Mouse (Mus musculus) gastrocnemius, postnatal 14 days (tissue): ENCODE measurements around the gene Cnot3. TPM values are rescaled to one million over a fixed set of nuclear protein-coding genes. Genes with fewer than 3 reads are reported as not detected.
A peak's percentile ranks its signal among the peaks of the same experiment; 100 is the strongest.
"Not testable (repeated sequence)": the region's sequence is repeated elsewhere in the genome, so short reads cannot be mapped to it uniquely, and the experiment has no call there.

ENCODE experiments used
- DNase-seq: peaks from one replicate; pipeline ENCODE4 v3.0.0; 2021; ENCODE audit warnings: mixed read lengths
- intact Hi-C: fragments of 180-260 bp; cut with DNase I; formaldehyde crosslinking; loops from one replicate; pipeline ENCODE4 v1.15.1; 2025; ENCODE audit warnings: low total_unique reads
- total RNA-seq, 2 experiments: library from RNA; stranded (reverse); gene quantifications; 2 replicates each; pipeline ENCODE4 v1.2.3; 2021

Gene Cnot3
- total RNA-seq, 2 experiments from 2014 or later = 18.0 to 22.3 TPM

DNA sequence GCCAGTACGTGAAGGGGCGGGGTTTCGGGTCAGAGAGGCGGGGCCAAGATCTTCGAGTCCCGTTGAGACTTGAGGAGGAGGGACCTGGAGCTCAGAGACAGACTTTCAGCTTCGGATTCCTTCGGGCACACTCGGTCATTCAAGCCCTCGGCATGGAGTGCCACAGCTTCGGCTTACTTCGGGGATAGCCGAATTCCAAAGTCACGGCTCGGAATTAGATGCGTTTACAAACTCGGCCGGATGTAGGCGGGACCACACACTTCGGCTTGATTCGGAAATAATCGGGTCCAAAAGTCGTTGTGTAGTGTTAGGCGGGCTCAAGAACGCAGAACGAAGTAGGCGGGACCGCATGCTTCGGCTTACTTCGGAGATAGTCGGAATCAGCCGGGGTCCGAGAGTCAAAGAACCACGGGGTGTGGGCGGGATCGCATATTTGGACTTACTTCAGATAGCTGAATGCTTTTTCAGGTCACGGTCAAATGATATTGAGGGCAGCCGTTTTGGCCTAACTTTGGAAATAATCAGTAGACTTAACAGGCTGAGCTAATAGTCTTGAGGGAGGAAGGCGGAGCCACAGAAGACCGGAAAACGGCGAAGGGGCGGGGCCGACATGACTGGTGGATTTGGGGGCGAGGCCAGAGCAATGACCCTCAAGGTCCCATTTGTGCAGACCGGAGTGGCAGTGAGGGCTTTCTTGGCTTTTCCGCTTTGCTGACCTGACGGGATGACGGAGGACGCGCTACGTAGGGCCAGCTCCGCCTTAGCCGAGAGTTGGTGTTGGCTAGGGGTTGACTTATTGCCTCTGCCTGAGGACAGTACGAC is 48.1 kb downstream of the Cnot3 start, which contains the start of gene Mboat7:
Mboat7 (minus strand) TSS at position 537 of the 822 bp plus-strand sequence.
- intact Hi-C loops = no loop called here

DNA sequence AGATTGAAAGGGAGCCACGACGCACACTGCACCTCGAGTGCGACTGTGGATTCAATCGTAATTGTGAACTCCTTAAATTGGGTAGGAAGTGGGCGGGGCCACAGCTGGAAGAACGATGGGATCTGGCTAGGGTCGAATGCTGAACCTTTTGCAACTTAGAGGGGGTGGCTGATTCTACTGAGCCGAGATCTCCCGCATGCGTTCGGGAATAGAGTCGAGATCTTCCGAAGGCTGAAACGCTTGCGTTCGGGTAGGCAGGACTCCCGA is 48.7 kb downstream of the Cnot3 start:
- no peak for DNase-seq
- intact Hi-C loops = no loop called here

More for the DNA sequence above, 48.1 kb downstream of the Cnot3 start, which contains the start of gene Mboat7:
- DNase-seq = peak; percentile 95

GRCm38 (mm10) chr7:3694076-3694948 is 49.2 kb downstream of the Cnot3 start:
- intact Hi-C loops = no loop called here

GRCm38 (mm10) chr7:3694949-3695305 is 49.9 kb downstream of the Cnot3 start:
- intact Hi-C loops, DNase-seq: not testable (repeated sequence)

More at GRCm38 (mm10) chr7:3694076-3694948, 49.2 kb downstream of the Cnot3 start:
- DNase-seq = peak; percentile 73

- intact Hi-C loops = no loop called here
- no peak for DNase-seq
Observed at GRCm38 (mm10) chr7:3698471-3698870, 53.4 kb downstream of the Cnot3 start.

DNA sequence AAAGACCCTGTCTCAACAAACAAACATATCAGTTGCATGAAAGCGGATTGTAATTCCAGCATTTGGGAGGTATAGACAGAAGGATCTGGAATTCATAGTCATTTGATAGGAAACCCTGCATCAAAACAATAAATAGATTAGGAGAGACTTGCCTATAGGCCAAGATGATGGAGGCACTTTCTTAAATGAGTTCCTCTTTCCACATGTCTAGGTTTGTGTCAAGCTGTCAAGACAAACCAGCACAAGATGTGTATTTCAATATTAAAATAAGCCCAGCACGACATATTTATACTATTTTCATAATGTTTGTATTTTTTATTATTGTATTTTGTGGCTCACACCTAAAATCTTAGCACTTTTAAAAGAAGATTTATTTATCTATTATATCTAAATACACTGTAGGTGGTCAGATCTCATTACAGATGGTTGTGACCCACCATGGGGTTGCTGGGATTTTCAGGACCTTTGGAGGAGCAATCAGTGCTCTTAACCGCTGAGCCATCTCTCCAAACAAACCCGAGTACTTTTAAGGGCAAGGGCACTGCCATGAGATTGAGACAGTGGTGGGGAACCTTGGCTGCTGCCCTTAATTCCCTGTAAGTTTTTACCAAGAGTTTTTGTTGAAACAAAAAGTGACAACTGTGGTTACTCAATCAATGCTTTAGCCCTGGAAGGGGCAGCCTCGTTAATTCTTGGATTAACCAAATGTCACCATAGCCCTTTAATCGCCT is 58.2 kb downstream of the Cnot3 start:
- no peak for DNase-seq
- intact Hi-C loops = no loop called here

DNA sequence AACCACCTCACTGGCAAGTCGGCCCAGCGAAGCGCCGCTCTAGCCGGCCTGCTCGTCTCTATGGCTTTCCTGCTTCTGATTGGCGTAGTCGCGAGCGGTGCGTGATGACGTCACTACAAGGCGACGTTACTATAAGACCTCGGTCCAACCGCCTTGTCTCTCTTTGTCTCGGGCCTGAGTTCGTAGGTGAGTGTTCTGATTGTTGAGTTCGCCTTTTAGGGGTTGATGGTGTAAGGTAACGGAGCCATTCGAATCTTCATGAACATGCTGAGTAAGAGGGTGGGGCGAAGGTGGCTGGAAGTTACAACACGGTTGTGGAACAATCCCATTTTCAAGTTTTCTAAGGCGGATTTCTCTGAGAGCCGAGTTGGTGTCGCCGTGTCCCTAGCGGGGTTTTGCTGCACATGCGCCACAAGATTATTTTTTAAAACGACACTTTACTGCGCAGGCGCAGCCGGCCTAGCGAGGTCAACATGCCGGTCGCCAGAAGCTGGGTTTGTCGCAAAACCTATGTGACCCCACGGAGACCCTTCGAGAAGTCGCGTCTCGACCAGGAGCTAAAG is 58.9 kb downstream of the Cnot3 start, which contains the start of gene Rps9:
Rps9 (plus strand) TSS at position 115 of the 563 bp plus-strand sequence.
- peak; percentile 94 for DNase-seq
- intact Hi-C loops = no loop called here

DNA sequence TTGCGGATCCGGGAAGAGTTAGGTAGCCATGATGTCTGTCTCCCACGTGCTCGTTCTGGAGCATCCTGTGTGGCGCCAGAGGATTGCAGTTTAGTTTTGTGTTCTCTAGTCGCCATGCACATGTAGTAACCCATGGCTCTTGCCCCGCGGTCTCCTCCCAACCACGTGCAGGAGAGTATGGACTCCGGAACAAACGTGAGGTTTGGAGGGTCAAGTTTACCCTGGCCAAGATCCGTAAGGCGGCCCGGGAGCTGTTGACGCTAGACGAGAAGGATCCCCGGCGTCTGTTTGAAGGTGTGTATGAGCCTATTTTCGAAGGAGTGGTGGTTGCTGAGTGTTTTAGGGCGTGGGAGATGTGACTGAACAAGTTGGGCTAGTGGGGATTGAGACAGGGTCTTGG is 59.4 kb downstream of the Cnot3 start:
- intact Hi-C loops = no loop called here

GRCm38 (mm10) chr7:3705461-3705860 is 60.4 kb downstream of the Cnot3 start:
- DNase-seq, intact Hi-C loops: not testable (repeated sequence)

More for the DNA sequence above, 59.4 kb downstream of the Cnot3 start:
- no peak for DNase-seq

DNA sequence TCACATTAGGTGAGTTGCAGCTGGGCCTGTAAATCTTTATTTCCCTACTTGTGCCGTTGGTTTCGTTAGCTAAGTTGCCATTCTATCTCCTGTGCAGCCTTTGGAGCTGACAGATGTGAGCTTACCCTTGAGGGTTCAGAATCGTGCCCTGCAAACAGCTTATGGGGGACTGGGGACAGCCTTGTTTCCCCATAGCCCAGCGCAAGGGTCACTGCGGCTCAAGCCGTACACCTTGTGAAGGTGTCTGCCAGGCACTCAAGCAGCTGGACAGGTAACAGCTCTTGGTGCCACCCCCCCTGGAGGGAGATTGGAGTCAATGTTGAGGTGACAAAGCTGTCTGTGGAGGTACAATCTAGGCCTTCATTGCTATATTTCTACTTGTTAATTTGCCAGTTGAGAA is 60.8 kb downstream of the Cnot3 start:
- intact Hi-C loops = no loop called here
- no peak for DNase-seq

DNA sequence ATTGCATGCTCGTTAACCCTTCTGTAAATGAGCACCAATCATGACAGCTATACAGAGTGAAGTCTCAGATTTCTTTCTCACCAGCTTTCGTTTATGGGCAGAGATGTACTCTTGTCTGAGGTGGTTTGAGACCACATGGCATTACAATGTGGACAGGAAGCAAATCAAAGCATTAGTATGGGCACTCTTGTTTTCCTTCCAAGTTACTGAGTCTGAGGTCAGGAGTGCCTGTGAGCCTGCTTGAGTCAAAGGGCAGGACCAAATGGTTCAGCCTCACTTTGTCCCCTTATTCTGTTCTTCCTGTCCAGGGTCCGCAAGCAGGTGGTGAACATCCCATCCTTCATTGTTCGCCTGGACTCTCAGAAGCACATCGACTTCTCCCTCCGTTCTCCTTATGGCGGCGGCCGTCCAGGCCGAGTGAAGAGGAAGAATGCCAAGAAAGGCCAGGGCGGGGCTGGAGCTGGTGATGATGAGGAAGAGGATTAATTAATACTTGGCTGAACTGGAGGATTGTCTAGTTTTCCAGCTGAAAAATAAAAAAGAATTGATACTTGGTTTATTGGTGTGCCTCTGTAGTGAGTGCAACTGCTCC is 61.4 kb downstream of the Cnot3 start:
- DNase-seq = no peak
- intact Hi-C loops = no loop called here

DNA sequence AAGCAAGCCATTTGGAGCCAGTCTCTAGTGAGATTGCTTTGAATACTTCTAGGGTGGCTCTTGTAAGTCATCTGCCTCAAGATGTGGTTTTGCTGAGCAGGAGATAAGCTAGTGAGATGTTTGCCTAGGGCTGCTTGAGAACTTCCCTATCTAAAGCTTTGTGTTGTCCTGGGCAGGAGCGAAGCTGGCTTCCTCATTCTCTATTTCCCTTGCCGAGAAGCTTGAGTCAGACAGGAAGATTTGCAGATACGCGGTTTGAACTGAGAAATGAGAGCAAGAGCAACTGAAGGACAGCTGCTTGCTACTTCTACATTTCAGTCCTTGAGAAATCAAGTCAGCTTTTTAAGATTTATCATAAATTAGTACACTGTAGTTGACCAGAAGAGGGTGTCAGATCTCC is 62.0 kb downstream of the Cnot3 start:
- intact Hi-C loops = no loop called here
- DNase-seq = no peak

DNA sequence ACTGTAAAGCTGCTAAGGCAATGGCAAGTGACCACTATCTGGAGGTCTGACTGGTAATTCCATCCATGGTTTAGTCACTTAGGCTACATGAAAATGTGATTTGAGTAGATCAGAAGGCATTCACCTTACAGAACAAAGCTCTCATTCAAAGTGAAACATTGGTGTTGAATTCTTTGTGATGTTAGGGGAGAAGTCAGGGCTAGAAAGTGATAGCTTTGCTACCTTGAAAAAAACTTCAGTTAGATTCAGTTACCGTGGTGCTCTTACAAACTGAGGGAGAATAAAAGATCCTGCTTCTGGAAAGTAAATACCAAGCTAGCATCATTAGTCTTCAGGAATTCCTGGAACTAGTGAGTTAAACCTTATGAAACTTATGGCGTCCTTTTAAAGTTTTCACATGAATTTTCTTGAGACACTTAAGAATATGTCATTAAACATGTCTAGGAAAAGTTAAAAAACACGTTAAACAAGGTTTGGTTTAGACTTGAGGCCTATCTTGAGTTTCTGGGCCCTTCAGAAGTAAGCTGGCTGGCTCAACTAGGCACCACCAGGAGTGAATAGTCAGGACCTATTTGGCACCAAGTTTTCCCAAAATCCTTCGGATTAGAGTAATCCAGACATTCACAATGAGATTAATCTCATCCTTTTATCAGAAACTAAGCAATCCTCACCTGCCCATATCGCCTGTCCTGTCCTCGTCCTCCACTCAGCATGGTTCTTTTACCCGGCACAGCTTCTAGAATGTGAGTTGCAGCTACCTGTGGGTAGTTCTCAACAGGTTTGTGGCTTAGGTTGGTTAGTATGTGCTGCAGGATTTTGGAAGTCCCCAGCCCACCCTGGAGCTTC is 62.7 kb downstream of the Cnot3 start:
- no peak for DNase-seq
- intact Hi-C loops = no loop called here

DNA sequence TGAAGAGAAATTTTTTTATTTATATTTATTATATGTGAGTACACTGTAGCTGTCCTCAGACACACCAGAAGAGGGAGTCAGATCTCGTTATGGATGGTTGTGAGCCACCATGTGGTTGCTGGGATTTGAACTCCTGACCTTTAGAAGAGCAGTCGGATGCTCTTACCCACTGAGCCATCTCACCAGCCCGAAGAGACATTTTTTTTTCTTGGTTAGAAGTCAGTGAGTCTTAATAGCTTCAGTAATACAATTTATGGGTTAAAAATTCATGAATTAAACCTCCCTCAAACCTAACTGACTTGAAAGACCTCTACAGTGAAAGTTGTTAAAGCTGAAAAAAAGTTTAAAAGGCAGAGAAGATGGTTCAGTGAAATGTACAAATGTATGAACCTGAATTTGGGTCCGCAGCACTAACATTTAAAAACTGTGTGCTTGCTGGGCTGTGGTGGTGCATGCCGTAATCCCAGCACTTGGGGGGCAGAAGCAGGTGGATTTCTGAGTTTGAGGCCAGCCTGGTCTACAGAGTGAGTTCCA is 63.4 kb downstream of the Cnot3 start:
- intact Hi-C loops, DNase-seq: not testable (repeated sequence)

DNA sequence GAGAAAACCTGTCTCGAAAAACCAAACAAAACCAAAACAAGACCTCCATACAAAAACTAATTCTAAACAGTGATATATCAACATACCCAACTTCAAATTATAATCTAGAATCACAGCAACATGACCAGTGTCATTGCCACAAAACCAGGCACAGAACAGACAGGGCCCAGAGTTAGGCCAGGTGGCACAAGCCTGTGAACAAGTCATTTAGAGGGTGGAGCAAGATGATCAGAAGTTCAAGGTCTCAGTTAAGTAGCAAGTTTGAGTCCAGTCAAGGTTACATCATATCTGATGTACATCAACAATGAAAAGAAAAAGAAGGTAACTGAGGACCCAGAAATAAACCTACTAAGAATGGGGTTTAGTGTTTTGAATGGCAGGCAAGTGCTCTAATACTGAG is 63.9 kb downstream of the Cnot3 start:
- intact Hi-C loops = no loop called here
- no peak for DNase-seq
